Mouse (Mus musculus) gastrocnemius, postnatal 25 days (tissue): ENCODE results near the gene Gpc6. TPM values are rescaled to one million over a fixed set of nuclear protein-coding genes. Genes with fewer than 3 reads are reported as not detected.

Experiments used
- DNase-seq: peaks from one replicate; pipeline ENCODE4 v3.0.0; 2022
- total RNA-seq, 2 experiments: library from RNA; stranded (reverse); gene quantifications; 1 replicate in 1 of 2; 2 replicates in 1 of 2; pipeline ENCODE4 v1.2.3; 2021

The Gpc6 gene
- total RNA-seq, 2 experiments from 2014 or later = 3.1 to 3.5 TPM

DNA sequence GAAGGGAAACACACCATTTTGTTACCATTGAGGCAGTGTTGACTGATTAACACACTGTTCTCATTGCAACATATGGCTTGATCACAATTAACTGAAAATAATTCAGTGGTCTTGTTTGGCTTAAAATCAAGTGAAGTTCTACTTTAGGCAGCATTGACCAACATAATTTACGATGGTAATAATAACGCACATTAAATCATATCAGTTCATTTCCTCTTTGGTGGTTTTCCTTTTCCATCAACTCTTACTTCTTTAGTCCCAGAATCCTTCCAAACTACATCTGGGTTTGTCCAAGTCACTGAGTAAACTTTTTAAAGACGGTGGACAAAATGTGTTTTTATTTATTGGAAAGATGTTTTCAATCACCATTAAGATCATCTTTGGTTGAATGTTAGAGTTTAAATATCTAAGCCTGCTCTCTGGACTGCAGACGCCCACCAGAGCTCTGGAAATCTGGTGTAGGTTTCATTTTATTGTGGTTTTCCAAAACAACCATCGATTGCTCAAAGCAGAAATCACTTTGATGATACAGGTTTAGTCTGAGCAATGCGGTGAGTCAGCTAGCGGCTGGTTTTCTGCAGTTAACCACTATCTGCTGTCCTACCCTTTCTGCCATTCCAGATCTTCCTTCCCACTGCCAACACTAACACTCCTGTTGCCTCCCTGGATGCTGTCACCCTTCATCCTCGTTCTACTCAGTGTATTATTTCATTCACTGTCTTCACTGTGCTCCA is 314.7 kb downstream of the Gpc6 start:
- no peak for DNase-seq

DNA sequence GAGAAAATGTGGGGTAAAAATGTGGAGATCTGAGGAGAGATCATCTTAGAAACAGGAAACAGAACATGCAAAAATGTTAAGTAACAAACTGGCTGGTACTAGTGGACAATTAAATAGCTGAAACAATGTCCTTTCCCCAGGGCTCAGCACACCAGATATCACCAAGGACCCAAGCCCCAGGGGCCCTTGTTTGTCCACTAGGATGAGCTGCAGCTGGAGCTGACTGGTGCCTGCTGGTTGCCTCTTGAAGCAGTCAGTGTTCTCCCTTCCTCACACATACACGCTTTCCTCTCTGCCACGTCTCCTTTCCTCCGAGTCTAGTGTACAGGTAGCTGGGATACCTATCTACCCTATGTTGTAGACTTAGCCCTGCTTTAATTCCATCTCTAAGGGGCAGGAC is 320.5 kb downstream of the Gpc6 start:
- no peak for DNase-seq

DNA sequence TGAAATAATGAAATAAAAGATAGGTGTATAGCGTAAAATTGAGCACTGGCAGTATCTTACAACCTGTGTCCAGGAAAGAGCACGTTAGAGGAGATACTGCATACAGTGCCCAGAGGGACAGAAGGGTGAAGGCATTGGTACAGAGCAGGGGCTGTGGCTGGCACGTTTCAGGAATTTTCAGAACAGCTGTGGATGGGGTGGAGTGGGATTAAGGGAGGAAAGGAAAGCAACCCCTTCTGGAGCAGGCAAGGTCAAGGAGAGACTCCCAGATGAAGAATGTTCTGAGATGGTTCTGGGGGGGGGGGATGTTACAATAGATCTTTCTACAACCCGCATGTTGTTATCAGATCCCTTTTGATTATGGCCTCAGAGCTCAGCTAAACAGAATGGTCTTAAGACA is 331.1 kb downstream of the Gpc6 start:
- DNase-seq = no peak

DNA sequence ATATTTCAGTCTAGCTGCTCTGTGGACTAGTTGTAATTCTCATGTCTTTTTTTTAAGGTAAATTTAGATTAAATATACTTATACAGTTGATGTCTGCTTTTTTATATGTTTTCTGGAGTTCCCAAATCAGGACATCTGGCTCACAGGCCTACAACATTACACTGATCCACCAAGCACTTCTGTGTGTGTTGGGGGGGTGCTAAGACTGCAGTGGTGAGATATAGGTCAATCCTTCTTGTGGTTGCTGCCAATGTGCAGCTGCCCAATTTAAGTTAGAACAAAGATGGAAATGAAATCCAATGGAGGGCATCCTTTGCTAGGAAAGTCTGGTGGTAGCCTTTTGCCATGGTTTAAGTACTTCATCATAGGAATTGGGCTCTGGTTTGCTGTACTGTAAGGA is 340.5 kb downstream of the Gpc6 start:
- no peak for DNase-seq

DNA sequence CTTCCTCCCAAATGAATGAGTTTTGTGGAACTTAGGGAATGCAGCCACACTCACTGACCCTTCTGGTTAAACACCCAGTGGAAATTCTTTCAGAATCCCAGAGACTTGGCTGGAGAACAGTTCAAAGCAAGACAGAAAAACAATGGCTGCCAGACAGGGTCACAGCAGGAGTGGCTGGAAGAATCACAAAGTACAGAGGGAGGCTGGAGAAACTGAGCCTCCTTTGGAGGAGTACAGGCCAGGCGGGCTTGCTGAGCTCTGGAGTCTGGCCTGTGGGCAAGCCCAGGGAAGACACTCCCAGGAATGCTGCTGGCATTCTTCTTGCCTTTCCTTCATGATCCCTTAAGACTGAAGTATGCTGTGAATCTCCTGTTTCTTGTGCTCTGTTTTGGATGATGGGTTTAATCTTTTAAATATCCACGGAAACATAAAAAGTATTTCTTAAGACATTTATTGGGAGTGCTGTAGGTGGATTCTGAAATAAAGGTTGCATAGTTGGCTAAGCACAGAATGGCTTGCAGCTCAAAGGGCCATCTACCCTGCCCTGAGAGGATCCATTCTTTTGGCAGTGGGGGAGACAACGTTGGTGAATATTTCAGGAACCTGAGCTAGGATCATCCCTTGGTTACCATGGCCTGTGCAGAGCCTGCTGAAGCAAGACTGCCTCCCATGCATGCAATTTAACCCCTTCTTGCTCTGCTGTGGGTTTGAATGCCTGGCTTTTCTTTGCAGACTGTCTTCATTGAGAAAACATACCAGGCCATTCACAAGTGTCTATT is 342.9 kb downstream of the Gpc6 start:
- peak; percentile 48 for DNase-seq

DNA sequence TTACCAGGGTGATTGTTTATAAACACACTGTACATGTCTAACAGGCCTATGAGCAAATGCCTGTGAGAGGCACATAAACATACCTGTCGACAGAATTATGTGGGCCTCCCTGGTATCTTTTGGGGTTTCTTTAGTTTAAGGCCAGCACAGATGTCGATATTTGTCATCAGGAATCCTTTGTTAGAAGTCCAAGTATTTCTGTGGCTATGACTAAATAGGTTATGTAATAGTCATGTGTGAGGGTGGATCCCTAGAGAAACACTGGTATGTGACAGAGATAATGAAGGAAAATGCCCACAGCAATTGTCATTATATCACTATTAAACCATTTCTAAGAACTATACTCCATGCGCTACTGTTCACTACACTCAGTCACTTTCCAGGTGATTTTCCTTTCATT is 358.5 kb downstream of the Gpc6 start:
- no peak for DNase-seq

DNA sequence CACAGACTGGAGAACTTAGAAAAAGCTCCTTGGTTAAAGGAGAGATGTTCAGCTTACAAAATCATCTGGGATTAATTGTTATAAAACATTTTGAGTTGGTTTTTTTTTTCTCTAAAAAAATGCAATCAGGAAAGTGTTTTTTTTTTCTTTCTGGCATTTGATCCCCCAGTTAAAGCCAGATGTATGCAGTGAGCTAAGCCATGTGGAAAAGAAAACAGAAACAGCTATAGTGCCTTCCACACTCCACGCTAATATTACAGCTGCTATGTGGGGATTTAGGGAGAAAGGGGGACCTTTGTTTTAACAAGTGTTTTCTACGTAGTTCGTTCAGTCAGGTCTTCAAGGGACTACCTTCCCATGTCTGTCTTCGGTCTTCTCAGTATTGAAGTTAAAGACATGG is 368.6 kb downstream of the Gpc6 start:
- DNase-seq = no peak

DNA sequence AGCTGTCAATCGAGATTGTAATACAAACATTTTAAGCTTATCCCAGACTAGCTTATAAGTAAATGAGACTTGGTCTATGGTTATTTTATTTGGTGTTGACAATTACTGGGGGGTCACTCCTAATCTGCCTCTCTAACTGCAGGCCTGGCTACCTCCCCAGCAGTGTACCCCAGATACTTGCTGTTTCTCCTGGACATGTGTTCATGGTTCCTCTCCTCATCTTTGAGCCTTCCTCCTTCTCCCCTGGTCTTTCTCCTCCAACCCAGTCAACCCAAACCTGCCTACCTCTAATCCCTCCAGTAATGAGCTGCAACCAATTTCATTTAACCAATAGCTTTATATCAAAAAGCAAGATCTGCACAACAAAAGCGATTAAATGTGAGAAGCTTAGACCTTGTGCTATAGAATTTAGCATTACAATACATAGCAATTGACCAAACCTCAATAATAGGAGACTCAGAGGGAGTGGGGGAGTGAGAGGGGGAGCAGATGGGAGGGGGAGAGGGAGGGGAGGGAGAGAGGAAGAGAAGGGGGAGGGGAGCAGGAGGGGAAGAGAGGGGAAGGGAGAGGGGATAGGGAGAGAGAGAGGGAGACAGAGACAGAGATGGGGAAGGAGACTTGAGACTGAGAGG is 371.2 kb downstream of the Gpc6 start:
- DNase-seq = no peak

DNA sequence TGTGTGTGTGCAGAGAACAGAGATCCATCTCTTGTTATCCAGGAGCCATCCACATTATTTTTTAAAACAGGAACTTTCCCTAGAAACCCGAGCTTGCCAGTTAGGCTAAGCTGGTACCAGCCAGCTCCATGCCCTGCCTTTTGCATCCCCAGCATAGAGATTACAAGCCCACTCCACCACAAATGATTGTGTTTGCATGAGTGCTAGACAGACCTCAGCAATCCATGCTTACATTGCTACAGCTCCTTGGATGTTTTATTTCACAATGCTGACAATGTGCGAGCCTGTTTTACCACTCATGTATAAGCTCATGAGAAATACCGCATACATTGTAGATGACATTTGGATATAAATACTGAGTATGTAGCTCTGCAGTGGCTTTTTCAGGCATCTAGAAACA is 375.9 kb downstream of the Gpc6 start:
- DNase-seq = no peak

DNA sequence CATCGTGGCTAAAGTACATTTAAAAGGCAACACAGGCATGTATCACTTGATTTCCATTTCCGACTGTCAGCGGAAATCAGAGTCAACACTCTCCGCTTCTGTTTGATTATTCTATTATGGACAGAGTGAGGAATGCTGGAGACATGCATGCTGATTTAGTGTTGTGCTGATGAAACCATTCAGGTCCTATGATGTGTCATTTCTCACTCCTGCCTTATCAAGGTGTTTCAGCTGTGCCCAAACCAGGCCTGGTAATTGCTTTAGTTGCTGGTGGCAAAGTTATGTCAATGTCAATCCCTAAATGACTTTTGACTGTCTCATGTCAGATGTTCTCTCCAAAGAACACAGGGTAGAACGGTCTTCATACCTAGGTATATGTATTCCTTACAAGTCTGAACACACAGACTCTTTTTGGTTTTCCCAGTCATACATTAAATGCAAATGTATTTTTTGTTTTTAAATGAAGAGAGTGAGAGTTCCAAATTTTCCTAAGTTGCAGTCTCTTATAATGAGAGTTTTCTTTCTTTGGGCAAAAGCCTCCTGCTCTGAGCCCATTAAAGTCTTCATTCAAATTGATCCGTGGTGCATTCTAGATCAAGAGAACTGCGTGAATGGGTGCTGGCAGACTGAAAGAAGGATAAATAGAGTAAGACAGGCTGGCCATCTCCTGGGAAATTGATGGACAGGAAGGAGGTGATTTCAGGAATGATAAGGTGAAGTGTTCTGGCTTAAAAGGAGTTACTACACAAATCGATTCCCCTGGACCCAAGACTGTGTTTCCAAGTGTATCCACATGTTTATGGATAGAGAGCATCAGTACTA is 379.0 kb downstream of the Gpc6 start:
- DNase-seq = no peak

DNA sequence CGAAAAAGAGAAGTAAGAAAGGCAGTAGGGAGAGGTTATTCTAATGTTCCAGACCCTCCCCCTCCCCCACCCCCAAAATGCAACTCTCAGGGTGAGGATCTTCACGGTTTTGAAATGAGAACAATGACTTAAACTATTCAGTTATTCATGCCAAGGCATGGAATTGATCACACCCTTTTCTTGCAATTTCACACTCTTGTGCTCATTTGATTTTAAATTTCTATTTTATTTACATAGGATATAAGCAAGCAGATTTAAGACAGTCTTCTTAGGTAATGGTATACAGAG is 379.6 kb downstream of the Gpc6 start:
- DNase-seq = no peak

DNA sequence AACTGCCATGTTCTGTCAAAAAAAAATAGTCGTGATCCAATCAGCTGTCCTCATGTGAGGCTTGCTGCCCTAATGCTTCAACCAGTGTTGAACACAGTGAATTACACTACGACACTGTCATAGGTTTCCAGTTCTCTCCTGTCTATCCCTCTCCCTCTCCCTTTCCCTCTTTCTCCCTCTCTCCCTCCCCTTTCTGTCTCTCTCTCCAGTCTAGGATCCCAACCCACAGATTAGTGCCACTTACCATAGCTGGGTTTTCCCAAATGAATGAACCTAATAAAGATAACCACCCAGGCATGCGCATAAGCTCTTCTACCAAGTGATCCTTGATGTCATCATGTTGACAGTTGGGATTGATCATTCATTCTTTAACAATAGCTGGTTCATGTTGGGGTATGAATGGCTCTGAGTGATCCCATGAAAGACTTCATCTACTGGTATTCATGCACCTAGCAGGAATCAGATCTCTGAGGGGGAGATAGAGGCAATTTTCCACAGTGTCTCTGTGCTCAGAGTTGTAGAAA is 384.9 kb downstream of the Gpc6 start:
- DNase-seq = no peak

DNA sequence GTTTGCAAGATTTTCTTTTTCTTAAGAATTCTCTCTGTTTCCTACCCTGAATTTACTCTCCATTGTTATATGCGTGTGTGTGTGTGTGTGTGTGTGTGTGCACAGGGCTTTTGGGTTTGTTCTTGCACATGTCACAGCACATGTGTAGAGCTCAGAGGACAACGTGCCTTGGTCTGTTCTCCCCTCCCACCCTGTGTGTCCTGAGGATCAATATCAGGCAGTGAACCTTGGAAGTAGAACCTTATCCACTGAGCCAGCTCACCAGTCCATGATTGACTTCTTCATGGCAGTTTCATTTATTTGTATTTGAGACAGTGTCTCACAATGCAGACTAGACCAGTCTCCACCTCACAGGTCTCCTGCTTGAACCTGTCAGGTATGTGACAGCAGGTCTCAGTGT is 399.1 kb downstream of the Gpc6 start:
- no peak for DNase-seq

DNA sequence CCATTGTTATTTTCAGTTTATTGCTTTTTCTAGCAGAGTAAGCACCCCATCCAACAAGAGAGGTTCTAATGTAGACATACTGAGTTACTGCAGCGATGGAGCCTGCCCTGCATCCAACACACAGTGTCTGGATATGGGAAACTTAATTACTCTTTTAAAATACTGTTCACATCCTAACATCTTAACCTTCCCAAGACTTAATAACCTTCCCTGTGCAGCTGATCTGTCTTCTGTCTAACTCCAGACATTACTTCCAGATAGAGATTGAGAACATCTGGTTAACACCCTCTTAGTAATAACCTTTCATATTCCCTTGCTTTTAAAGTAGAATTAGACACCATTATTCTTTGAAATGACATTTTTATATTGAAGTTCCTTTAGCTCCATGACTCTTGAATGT is 407.1 kb downstream of the Gpc6 start:
- DNase-seq = no peak

DNA sequence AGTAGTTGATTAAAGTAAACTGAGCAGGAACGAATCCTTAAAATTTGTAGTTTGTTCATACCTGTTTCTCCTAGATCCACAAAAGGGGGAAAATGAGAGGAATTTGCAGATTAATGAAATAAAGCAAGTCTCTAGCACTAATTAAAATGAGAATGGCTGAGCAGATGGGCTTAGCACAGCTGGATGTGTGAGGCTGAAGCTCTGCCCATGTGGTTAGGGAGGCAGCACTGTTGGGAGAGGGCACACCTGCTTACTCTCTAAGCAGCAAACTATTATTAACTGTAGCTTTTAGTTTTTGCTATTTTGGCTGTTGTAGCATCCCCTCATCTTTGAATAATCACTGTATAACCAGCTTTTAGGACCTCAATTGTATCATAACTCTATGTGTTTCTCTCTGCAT is 412.2 kb downstream of the Gpc6 start:
- no peak for DNase-seq

DNA sequence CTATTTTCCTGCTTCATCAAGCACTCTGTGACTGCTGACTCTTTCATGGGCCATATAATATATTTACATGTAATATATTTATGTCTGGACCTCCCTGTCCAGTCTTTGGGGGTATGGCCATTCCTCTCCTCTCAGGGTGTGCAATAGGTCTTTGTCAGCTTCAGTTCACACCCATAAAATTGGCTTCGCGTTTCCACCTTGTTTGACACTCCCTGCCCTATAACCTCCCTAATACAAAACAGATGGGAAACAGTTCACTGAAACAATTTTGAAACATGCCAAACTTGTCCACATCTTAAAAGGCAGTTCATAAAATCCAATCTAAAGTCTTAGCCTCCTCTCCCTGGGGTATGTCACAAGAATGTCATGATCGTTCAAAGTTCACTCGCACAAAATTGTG is 415.4 kb downstream of the Gpc6 start:
- no peak for DNase-seq

DNA sequence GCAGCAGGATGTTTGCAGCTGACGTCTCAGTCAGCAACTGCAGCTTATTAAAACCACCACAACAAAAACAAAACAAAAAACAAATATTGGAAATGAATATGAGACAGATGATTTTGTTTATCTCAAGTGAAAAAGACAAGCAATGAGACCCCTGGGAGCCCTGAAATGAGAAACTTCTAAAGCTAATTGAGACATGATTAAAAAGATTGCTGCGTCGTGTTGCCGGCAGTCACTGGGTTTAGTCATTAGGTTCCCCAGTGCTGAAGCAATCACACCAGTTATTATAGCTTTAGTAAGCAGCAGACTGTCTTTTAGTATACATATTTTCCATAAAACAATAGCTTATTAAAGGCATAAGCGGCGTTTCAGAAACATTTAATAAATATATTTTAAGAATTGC is 419.4 kb downstream of the Gpc6 start:
- no peak for DNase-seq

DNA sequence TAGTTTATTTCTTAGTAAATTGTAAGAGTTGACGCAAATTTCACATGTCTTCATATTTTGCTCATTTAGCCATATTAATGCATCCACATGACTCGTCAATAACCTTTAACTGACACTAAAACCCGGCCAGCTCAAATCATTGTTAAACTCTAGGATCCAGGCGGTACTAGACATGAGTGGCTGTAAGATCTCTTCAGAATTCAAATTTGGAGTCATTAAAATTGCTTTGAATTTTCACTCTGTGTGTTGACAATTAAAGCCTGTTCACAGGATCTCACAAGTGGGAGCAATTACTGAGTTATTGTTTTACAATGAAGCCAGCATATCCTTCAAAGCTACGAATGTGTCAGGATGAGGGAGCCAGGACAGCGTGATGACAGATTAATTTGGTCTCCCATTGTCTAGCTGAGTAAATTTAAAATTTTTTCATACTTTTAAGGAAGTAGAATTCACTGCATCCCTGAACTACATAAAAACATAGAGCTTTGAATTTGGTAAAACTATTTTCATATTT is 421.3 kb downstream of the Gpc6 start:
- no peak for DNase-seq

DNA sequence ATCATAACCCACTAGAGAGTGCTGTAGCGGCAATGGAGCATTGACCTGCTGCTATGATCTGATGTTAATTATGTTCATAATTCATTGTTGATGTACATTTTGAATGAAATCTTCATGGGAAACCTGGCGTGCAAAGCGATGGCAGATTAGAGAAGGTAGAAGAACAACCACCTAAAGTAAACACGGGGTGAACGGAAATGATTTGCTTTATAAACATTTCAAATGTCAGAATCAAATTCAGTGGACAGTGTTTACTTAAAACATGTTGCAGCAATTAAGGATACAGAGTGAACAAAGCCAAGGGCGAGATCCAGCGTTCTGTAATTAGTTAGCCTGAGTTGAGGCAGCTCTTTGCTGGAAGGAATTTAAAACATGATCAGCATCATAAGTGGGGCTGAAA is 426.2 kb downstream of the Gpc6 start:
- DNase-seq = no peak

DNA sequence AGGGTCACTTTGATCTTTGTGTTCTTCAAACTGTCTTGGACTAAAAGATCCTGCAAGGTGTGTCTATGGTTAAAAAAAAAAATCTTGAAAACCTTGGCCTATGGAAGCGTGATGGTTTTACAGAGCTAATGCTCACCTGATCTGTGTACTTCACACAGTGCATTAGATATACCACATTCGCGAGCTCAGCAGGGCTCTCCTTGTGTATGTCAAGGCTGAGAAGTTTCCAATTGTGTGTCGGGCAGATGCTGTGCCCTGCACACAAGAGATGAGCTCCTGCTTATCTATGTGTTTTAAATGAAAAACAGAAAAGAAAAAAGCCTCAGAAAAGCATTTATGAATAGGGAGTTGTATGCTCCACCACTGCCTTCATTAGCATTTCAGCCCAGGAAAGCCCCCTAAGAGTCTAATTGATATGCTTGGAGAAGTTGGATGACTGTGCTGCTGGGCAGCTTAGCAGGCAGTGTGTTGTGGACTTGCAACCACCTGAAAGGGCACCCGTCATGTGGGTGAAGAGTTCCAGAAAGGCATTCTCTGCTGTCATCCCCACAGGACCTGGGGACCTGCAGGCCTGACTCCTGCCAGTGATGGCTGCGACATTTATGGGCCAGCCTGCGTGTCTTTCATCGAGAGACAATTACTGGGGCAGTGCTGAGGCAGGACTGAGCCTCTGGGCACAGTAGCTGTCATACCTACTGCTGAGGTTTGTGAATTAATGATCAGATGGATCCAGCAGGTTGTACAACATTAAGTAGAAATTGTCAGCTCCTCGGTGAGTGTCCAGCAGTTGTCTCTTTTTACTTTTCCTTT is 436.2 kb downstream of the Gpc6 start:
- no peak for DNase-seq

DNA sequence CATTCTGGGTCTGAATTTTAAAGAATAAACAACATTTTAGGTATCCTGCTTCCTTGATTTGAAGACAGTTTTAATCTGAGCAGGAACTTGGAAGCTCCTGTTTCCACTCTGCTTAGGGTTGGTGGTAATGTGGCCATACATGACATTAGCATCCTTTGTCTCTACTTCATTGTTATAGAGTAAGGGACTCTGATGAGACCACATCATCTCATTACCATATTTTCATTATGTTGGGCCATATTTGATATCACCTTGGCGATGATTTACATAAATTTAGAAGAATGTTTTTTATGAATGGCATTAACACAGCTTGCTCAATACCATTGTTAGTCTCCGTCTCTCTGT is 436.8 kb downstream of the Gpc6 start:
- no peak for DNase-seq
